Mouse (Mus musculus) adrenal gland, adult (tissue): Measurements from ENCODE around the gene Tex21.
"Not testable (repeated sequence)": the region's sequence is repeated elsewhere in the genome, so short reads cannot be mapped to it uniquely, and the experiment has no call there.

ENCODE experiments used
- DNase-seq, 2 experiments: peaks; one replicate each; pipeline ENCODE4 v3.0.0; 2022 to 2023; ENCODE audit warnings: low spot score in 1 of 2; ENCODE audit not compliant: inconsistent age in 2 of 2

Tex21 gene

GRCm38 (mm10) chr12:76261556-76261955 lies 15.0 kb upstream of the Tex21 start:
- no peak for DNase-seq

- DNase-seq, result no peak
Measured at GRCm38 (mm10) chr12:76260673-76261072, 14.1 kb upstream of the Tex21 start.

GRCm38 (mm10) chr12:76256114-76256843 lies 9.7 kb upstream of the Tex21 start:
- peak; percentile 15 to 57 for DNase-seq

- no peak for DNase-seq
Measured at GRCm38 (mm10) chr12:76255499-76255875, 8.9 kb upstream of the Tex21 start.

GRCm38 (mm10) chr12:76254725-76255498 lies 8.4 kb upstream of the Tex21 start, which contains the start of gene Mthfd1:
Gene Mthfd1, plus strand, starts transcription at chr12:76255298.
- peak; percentile 97 for DNase-seq

GRCm38 (mm10) chr12:76253991-76254390 lies 7.4 kb upstream of the Tex21 start:
- no peak for DNase-seq

- no peak for DNase-seq
Measured at GRCm38 (mm10) chr12:76253591-76253990, 7.0 kb upstream of the Tex21 start.

- no peak for DNase-seq
Measured at GRCm38 (mm10) chr12:76253090-76253489, 6.5 kb upstream of the Tex21 start.

- DNase-seq, result no peak
Measured at GRCm38 (mm10) chr12:76244981-76245380, 1.6 kb downstream of the Tex21 start.

GRCm38 (mm10) chr12:76241833-76242232 lies 4.7 kb downstream of the Tex21 start:
- DNase-seq, result no peak

GRCm38 (mm10) chr12:76241084-76241483 lies 5.5 kb downstream of the Tex21 start:
- DNase-seq, result no peak

GRCm38 (mm10) chr12:76240670-76241069 lies 5.9 kb downstream of the Tex21 start:
- no peak for DNase-seq

- no peak for DNase-seq
Measured at GRCm38 (mm10) chr12:76239839-76240571, 6.5 kb downstream of the Tex21 start.

- no peak for DNase-seq
Measured at GRCm38 (mm10) chr12:76239145-76239838, 7.3 kb downstream of the Tex21 start.

- no peak for DNase-seq
Measured at GRCm38 (mm10) chr12:76235253-76235652, 11.3 kb downstream of the Tex21 start.

GRCm38 (mm10) chr12:76230644-76231043 lies 15.9 kb downstream of the Tex21 start:
- DNase-seq, result no peak

- not testable (repeated sequence) for DNase-seq
Measured at GRCm38 (mm10) chr12:76222104-76222503, 24.4 kb downstream of the Tex21 start.

GRCm38 (mm10) chr12:76216716-76217115 lies 29.8 kb downstream of the Tex21 start:
- DNase-seq, result no peak

- DNase-seq, result no peak
Measured at GRCm38 (mm10) chr12:76215121-76215520, 31.4 kb downstream of the Tex21 start.

GRCm38 (mm10) chr12:76209429-76209974 lies 37.0 kb downstream of the Tex21 start:
- DNase-seq, result no peak

GRCm38 (mm10) chr12:76200326-76200725 lies 46.2 kb downstream of the Tex21 start:
- DNase-seq, result no peak
